Mouse (Mus musculus): ENCODE results near the gene Ubac2. TPM values are rescaled to one million over a fixed set of nuclear protein-coding genes. Genes with fewer than 3 reads are reported as not detected.

Ubac2 gene
- total RNA-seq, 2 experiments from 2014 or later = 34.2 to 36.0 TPM

GRCm38 (mm10) chr14:121963251-121963941 lies 85.0 kb downstream of the Ubac2 start:
- no peak for DNase-seq (ENCODE audit: low spot score in 2 of 2)

DNA sequence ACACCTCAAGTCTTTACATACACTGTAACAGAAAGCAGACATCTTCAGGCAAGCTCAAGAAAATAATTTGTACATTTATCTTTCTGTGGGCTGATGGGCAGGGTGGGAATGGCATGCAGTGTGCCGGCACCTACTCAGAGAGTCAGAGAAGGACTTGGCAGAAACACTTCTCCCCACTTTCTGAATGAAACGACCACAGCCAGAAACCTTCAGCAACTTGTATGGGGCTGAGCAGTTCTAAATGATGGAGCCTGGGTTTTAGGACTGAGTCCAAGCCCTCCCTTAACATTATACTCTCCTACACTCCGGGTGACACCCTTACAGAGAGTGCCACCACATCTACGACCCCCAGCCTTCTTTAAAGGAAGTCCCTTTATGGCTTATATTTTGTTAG lies 85.5 kb downstream of the Ubac2 start:
- no peak for DNase-seq (ENCODE audit: low spot score in 2 of 2)

- DNase-seq (ENCODE audit: low spot score in 2 of 2) = no peak
Observed at GRCm38 (mm10) chr14:121964990-121965389, 86.6 kb downstream of the Ubac2 start, which contains the start of gene Gpr183. Gene Gpr183, minus strand, starts transcription at chr14:121965195.

- no peak for DNase-seq (ENCODE audit: low spot score in 2 of 2)
Observed at GRCm38 (mm10) chr14:121965461-121965860, 87.0 kb downstream of the Ubac2 start.

- no peak for DNase-seq (ENCODE audit: low spot score in 2 of 2)
Observed at GRCm38 (mm10) chr14:121967095-121967494, 88.7 kb downstream of the Ubac2 start.

DNA sequence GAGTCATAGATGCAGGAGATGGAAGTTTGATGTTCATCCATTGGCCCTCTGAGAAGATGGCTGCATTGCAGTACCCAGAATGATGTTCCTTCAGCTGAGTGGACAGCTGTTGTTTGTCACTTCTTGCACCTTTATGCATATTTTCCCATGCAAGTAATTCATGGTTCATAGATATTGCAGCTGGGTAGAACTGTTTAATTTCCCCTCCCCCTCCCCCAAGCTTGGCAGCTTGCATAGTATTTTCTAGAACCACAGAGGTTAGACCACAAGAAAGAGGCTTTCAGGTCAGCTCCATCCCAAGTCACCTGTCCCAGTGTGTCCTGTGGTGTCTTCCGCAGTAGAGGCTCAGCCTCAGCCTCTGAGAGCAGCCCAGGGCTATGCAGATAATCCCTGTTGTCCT lies 92.0 kb downstream of the Ubac2 start:
- DNase-seq (ENCODE audit: low spot score in 2 of 2) = no peak

- no peak for DNase-seq (ENCODE audit: low spot score in 2 of 2)
Observed at GRCm38 (mm10) chr14:121973114-121973513, 94.7 kb downstream of the Ubac2 start.

GRCm38 (mm10) chr14:121981531-121981930 lies 103.1 kb downstream of the Ubac2 start:
- DNase-seq (ENCODE audit: low spot score in 2 of 2) = no peak

DNA sequence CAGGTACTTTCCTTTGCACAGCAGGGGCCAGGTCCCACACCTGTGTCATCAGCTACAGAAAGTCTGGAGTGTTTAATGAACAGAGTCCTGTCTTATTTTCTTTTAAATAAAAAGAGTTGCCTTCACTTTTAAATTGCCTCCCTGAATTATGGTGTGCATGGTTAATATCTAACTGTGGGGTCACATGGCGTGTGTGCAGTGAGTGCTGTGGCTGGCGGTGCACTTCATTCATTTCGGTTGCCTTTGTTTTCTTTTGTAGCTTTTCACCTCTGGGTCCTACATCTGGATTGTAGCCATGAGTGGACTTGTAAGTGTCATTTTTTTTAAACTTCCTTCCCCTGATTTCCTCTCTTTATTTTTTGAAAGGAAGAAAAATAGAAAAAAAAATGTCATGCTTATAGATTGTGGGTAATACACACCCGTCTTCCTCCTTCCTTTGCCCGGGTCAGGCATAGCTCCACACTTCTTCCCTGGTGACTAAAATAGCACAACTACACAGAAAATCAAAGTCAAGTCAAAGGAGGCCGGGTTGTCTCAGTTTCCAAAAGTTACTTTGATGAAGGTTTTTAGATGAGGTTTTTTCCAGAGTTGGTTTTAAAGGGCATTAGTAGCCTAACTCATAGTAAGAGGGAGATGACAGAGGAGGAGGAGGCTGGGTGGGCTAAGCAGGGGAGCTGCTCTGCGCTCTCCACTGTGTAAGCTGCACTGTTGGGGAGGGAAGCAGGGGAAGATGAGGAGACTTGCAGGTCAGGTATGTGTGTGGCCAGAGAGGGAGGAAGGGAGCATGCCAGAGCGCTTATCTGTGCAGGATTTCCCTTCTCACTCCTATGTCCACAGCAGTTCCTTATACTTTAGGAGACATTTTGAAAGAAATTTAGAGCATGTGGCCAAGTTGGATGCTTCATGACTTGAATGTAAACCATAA lies 104.9 kb downstream of the Ubac2 start:
- no peak for DNase-seq (ENCODE audit: low spot score in 2 of 2)

DNA sequence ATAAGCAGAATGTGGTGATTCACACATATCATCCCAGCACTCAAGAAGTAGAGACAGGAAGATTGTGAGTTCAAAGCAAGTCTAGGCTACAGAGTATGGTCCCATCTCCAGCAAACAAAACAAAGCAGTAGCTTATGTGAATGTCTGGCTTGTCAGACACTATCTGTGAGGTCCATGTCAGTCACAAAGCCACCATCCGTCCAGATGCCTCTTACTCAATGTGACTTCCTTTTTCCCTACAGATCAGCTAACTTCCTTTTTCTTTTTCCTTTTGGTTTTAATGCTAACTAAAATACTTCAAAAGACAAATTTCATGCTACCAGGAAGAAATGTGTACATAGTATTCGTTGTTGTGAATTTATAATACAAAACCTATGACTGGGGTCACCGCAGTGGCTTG lies 107.1 kb downstream of the Ubac2 start:
- no peak for DNase-seq (ENCODE audit: low spot score in 2 of 2)

DNA sequence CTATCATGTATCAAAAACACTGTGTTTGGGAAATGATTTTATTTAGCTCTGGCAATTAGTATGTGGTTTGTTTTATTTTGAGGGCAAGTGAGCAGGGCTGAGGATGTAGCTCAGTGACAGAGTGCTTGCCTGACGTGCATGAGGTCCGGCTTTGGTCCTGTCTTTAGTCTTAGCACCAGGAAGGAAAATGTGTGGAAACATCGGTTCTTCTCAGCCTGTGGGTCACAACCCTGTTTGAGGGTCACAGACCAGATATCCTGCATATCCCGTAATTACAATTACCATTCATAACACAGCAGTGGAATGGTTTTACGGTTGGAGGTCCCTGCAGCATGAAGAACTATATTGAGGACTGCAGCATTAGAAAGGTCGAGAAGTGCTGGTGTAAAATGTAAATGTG lies 107.6 kb downstream of the Ubac2 start:
- DNase-seq (ENCODE audit: low spot score in 2 of 2) = no peak

- no peak for DNase-seq (ENCODE audit: low spot score in 2 of 2)
Observed at GRCm38 (mm10) chr14:121987287-121987686, 108.9 kb downstream of the Ubac2 start.

DNA sequence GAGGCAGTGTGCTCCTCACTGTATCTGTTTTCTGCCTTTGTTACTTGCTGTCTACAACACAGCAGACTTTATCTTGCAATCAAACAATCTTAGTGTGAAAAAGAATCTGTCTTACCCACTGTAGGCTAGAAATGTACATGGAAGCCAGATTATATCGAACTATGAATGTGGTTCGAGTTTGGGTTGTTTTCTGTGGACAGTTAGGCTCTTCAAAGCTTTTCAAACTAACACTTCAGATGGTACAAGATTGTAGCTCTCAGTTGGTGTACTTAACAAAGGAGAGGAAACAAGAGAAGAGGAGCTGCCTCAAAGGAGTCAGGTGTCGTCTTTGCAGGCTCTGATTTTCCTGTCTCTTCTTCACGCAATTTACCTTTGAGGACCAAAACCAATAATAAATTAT lies 109.3 kb downstream of the Ubac2 start:
- no peak for DNase-seq (ENCODE audit: low spot score in 2 of 2)

DNA sequence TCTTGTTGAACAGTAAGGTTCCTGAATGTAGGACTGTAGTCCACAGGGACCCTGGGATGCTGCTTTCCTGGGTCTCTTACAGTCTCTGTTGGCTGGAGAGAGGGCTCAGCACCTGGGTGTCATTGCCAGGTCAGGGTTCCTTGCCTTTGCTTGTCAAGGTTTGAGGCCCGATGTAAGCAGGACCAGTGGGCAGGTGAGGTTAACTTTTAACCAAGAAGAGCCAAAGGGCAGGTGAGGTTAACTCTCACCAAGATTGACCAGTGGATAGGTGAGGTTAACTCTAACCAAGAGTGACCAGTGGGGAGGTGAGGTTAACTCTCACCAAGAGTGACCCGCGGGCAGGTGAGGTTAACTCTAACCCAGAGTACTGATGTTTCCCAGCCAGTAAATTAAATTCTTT lies 110.9 kb downstream of the Ubac2 start:
- DNase-seq (ENCODE audit: low spot score in 2 of 2) = no peak

- DNase-seq (ENCODE audit: low spot score in 2 of 2) = no peak
Observed at GRCm38 (mm10) chr14:121989869-121990268, 111.4 kb downstream of the Ubac2 start.

- DNase-seq (ENCODE audit: low spot score in 2 of 2) = no peak
Observed at GRCm38 (mm10) chr14:121990897-121991296, 112.5 kb downstream of the Ubac2 start.

GRCm38 (mm10) chr14:121991921-121992320 lies 113.5 kb downstream of the Ubac2 start:
- no peak for DNase-seq (ENCODE audit: low spot score in 2 of 2)

DNA sequence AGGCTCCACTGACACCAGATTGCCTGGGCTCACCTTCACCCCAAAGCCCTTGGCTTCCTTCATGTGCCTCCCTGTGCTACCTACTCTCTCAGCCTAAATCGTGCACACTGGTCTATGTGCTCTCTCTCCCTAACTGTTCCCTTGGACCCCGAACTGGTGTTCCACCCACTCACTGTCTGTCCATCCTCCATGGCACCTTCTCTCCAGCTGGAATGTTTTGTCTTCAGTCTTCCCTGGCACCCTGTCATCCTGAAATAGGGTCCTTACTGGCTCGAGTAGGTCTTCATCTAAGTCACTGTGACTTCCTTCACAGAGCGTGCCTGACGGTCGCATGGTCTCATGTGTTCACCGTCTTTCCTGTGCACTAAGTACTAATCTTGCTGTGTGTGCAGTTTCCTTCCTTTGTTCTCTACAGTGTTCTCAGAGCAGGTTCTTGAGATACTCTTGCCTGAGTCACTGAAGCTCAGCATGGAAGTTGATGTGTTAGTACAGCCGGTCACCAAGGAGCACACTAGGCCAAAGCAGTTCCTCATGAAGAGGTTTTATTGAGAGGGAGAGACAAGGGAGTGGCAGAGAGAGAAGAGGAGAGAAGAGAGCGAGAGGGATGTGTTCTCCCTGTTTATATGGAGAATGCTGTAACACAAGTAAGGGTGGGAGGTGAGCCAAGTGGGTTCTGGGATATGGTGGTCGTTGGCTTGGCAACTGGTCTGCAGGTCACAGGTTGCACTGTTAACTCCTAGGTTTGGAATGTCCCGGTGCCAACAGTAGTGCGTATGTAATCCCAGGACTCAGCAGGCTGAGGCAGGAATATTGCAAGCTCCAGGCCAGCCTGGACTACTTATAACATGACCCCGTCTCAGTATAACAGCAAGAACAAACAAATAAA lies 114.2 kb downstream of the Ubac2 start:
- no peak for DNase-seq (ENCODE audit: low spot score in 2 of 2)

GRCm38 (mm10) chr14:121993616-121994015 lies 115.2 kb downstream of the Ubac2 start:
- no peak for DNase-seq (ENCODE audit: low spot score in 2 of 2)

- no peak for DNase-seq (ENCODE audit: low spot score in 2 of 2)
Observed at GRCm38 (mm10) chr14:121994171-121994700, 115.8 kb downstream of the Ubac2 start.

Measured in left cerebral cortex, adult 18-20 months (tissue).